Mouse (Mus musculus) gastrocnemius, postnatal 25 days (tissue): ENCODE measurements at regions not wholly inside any gene's neighbourhood (a gene's known extent, or its start where the extent isn't known, plus 50 kb on each side); places are given as distances from the start of the nearest gene placed in this dataset.

ENCODE experiments used
- DNase-seq: peaks from one replicate; pipeline ENCODE4 v3.0.0; 2022

GRCm38 (mm10) chr3:121104571-121105407, 66.7 kb downstream of the Rwdd3 start:
- peak; percentile 23 for DNase-seq

- DNase-seq, result no peak
These were observed 68.6 kb downstream of the Rwdd3 start for GRCm38 (mm10) chr3:121102871-121103270.

- DNase-seq, result no peak
These were observed 69.4 kb downstream of the Rwdd3 start for GRCm38 (mm10) chr3:121102120-121102519.

GRCm38 (mm10) chr3:121100211-121100860, 71.2 kb downstream of the Rwdd3 start:
- no peak for DNase-seq

- DNase-seq, result no peak
These were observed 78.0 kb downstream of the Rwdd3 start for GRCm38 (mm10) chr3:121093509-121093908.

- no peak for DNase-seq
These were observed 82.8 kb downstream of the Rwdd3 start for GRCm38 (mm10) chr3:121088724-121089123.

GRCm38 (mm10) chr3:121068676-121069075, 102.8 kb downstream of the Rwdd3 start:
- no peak for DNase-seq

GRCm38 (mm10) chr3:121035904-121036549, 135.5 kb downstream of the Rwdd3 start:
- no peak for DNase-seq

GRCm38 (mm10) chr3:121025546-121026157, 145.8 kb downstream of the Rwdd3 start:
- DNase-seq, result no peak

GRCm38 (mm10) chr3:121024810-121025209, 146.7 kb downstream of the Rwdd3 start:
- no peak for DNase-seq

- no peak for DNase-seq
These were observed 150.2 kb downstream of the Rwdd3 start for GRCm38 (mm10) chr3:121021126-121021848.

GRCm38 (mm10) chr3:121009223-121009622, 162.3 kb downstream of the Rwdd3 start:
- no peak for DNase-seq

GRCm38 (mm10) chr3:120983556-120984270, 187.8 kb downstream of the Rwdd3 start:
- DNase-seq, result no peak

- DNase-seq, result no peak
These were observed 188.5 kb downstream of the Rwdd3 start for GRCm38 (mm10) chr3:120982795-120983555.

- no peak for DNase-seq
These were observed 189.3 kb downstream of the Rwdd3 start for GRCm38 (mm10) chr3:120982218-120982617.

GRCm38 (mm10) chr3:120970746-120971466, 200.6 kb downstream of the Rwdd3 start:
- DNase-seq, result no peak

- no peak for DNase-seq
These were observed 224.6 kb downstream of the Rwdd3 start for GRCm38 (mm10) chr3:120946906-120947305.

- DNase-seq, result no peak
These were observed 237.1 kb downstream of the Rwdd3 start for GRCm38 (mm10) chr3:120934401-120934800.

- no peak for DNase-seq
These were observed 251.1 kb downstream of the Rwdd3 start for GRCm38 (mm10) chr3:120920351-120920750.

- no peak for DNase-seq
These were observed 272.6 kb downstream of the Rwdd3 start for GRCm38 (mm10) chr3:120898931-120899330.
